Mouse (Mus musculus): ENCODE data around the gene Gm21256. TPM values are rescaled to one million over a fixed set of nuclear protein-coding genes. Genes with fewer than 3 reads are reported as not detected.
"Not testable (repeated sequence)": the region's sequence is repeated elsewhere in the genome, so short reads cannot be mapped to it uniquely, and the experiment has no call there.

The Gm21256 gene
- not detected in 2 replicates for polyA plus RNA-seq (2012)

- not testable (repeated sequence) for H3K4me1 ChIP-seq (ENCODE audit: control insufficient read depth); H3K36me3 ChIP-seq (ENCODE audit: control insufficient read depth); H3K27me3 ChIP-seq (ENCODE audit: control insufficient read depth); H3K4me3 ChIP-seq (replicated peaks); H3K9me3 ChIP-seq (ENCODE audit: control insufficient read depth, low read length)
Measured at GRCm38 (mm10) chrY:47450660-47451059, at the start of gene Gm21256. Gm21256 (plus strand) TSS chrY:47450960.

Other genes starting within 250 kb of the Gm21256 start
- not detected in 2 replicates for gene Gm21170, start 240.1 kb downstream of the Gm21256 start, polyA plus RNA-seq (2012)